Mouse (Mus musculus) neural tube, embryonic 11.5 days (tissue): ENCODE results near the gene Dnah2. TPM values are rescaled to one million over a fixed set of nuclear protein-coding genes. Genes with fewer than 3 reads are reported as not detected.

Source experiments
- ATAC-seq: fragments of 200-750 bp; cut with Nextera tagmentation; 2 replicates; pipeline ENCODE4 v1.8.0; 2017; ENCODE audit warnings: moderate number of reproducible peaks, mild to moderate bottlenecking, moderate TSS enrichment, moderate library complexity; ENCODE audit not compliant: insufficient read depth, low FRiP score, low TSS enrichment
- DNase-seq: peaks from one replicate; pipeline ENCODE4 v3.0.0-alpha.2; 2015; ENCODE audit warnings: low spot score
- H3K27ac ChIP-seq: fragments of 300-500 bp; sonication (generic); 2 replicates; pipeline ENCODE4 v1.5.1; 2014; ENCODE audit warnings: low read depth, mild to moderate bottlenecking, low read length
- H3K27me3 ChIP-seq: fragments of 300-500 bp; sonication (generic); 2 replicates; pipeline ENCODE4 v1.6.1; 2014; ENCODE audit warnings: mild to moderate bottlenecking, low read length, mixed read lengths; ENCODE audit not compliant: control insufficient read depth, insufficient read depth
- H3K36me3 ChIP-seq: fragments of 300-500 bp; sonication (generic); 2 replicates; pipeline ENCODE4 v1.6.1; 2014; ENCODE audit warnings: mild to moderate bottlenecking, low read length, moderate library complexity, mixed read lengths; ENCODE audit not compliant: control insufficient read depth, insufficient read depth
- H3K4me1 ChIP-seq: fragments of 300-500 bp; sonication (generic); 2 replicates; pipeline ENCODE4 v1.6.1; 2014; ENCODE audit warnings: low read length, mixed read lengths; ENCODE audit not compliant: control insufficient read depth, insufficient read depth
- H3K4me2 ChIP-seq: fragments of 300-500 bp; sonication (generic); 2 replicates; pipeline ENCODE4 v1.6.1; 2014; ENCODE audit warnings: low read depth, mild to moderate bottlenecking, moderate library complexity
- H3K4me3 ChIP-seq: fragments of 300-500 bp; sonication (generic); 2 replicates; pipeline ENCODE4 v1.5.1; 2014; ENCODE audit warnings: low read depth, low read length
- H3K9ac ChIP-seq: fragments of 300-500 bp; sonication (generic); 2 replicates; pipeline ENCODE4 v1.6.1; 2014; ENCODE audit warnings: mild to moderate bottlenecking, low read length
- H3K9me3 ChIP-seq: fragments of 300-500 bp; sonication (generic); 2 replicates; pipeline ENCODE4 v1.6.1; 2016; ENCODE audit warnings: low read length; ENCODE audit not compliant: control insufficient read depth
- WGBS: fragments of 180-500 bp; shearing (Covaris S2); extraction: QIAGEN DNeasy Blood & Tissue Kit; methylation state at CpG from one replicate; pipeline ENCODE4 v1.1.7; 2014; 5-methylcytosine and 5-hydroxymethylcytosine counted together
- polyA plus RNA-seq: library from polyadenylated mRNA; unstranded; fragments of >200 nt; fragmentation: Nextera tagmentation; extraction: Ambion mirVana; gene quantifications from 2 replicates; pipeline ENCODE4 v1.2.1, GENCODE M21; 2014

Dnah2 gene
- polyA plus RNA-seq, 1 experiment from 2014 or later: 0.92 TPM

GRCm38 (mm10) chr11:69457006-69457579 is 91.8 kb downstream of the Dnah2 start:
- Histone ChIP-seq H3K4me2 (no peak overlapping the region), H3K9ac (0 out of 2 replicates have a peak overlapping the region, but pooled peaks have one; percentile 22), H3K9me3 (no peaks in the 10 kb centered on the region), H3K4me3 (no peak overlapping the region), H3K36me3 (no peaks in the 10 kb centered on the region), H3K27ac (no peak overlapping the region), H3K27me3 (no peaks in the 10 kb centered on the region), H3K4me1 (peaks cover 7% of the 10 kb centered on the region; the same call in 1 of the 2 replicates)
- ATAC-seq (no peak), DNase-seq (peak; percentile 36)
- WGBS: 28% methylated on average over 6 of the region's 6 CpGs

- H3K4me3 ChIP-seq: no peak overlapping the region
Observed at GRCm38 (mm10) chr11:69452114-69452867, 96.6 kb downstream of the Dnah2 start.

GRCm38 (mm10) chr11:69447299-69447698 is 101.6 kb downstream of the Dnah2 start:
- Histone ChIP-seq H3K27ac (no peak overlapping the region), H3K36me3 (no peaks in the 10 kb centered on the region), H3K4me2 (no peak overlapping the region), H3K4me3 (no peak overlapping the region), H3K9ac (no peak overlapping the region), H3K9me3 (no peaks in the 10 kb centered on the region), H3K27me3 (no peaks in the 10 kb centered on the region), H3K4me1 (no peaks in the 10 kb centered on the region)
- DNase-seq (no peak), ATAC-seq (no peak)
- 80% methylated on average over 7 of the region's 7 CpGs for WGBS

More at GRCm38 (mm10) chr11:69452114-69452867, 96.6 kb downstream of the Dnah2 start:
- Histone ChIP-seq H3K27ac (no peak overlapping the region), H3K36me3 (no peaks in the 10 kb centered on the region), H3K4me1 (peaks cover 5% of the 10 kb centered on the region; the same call in 1 of the 2 replicates), H3K9ac (no peak overlapping the region), H3K9me3 (no peaks in the 10 kb centered on the region), H3K4me2 (no peak overlapping the region), H3K27me3 (no peaks in the 10 kb centered on the region)
- no peak for DNase-seq
- WGBS: 60% methylated on average over 23 of the region's 23 CpGs
- no peak for ATAC-seq

GRCm38 (mm10) chr11:69443328-69443727 is 105.6 kb downstream of the Dnah2 start:
- ATAC-seq: no peak
- no peaks in the 10 kb centered on the region for H3K9me3 ChIP-seq
- H3K4me2 ChIP-seq: no peak overlapping the region
- no peak overlapping the region for H3K4me3 ChIP-seq
- H3K4me1 ChIP-seq: no peaks in the 10 kb centered on the region
- 47% methylated on average over 5 of the region's 5 CpGs for WGBS
- H3K36me3 ChIP-seq: no peaks in the 10 kb centered on the region
- no peak overlapping the region for H3K27ac ChIP-seq
- H3K9ac ChIP-seq: no peak overlapping the region
- H3K27me3 ChIP-seq: no peaks in the 10 kb centered on the region
- no peak for DNase-seq

GRCm38 (mm10) chr11:69437291-69437690 is 111.6 kb downstream of the Dnah2 start:
- Histone ChIP-seq H3K4me2 (no peak overlapping the region), H3K27ac (no peak overlapping the region), H3K36me3 (no peaks in the 10 kb centered on the region), H3K9ac (no peak overlapping the region), H3K9me3 (no peaks in the 10 kb centered on the region), H3K4me1 (no peaks in the 10 kb centered on the region), H3K27me3 (no peaks in the 10 kb centered on the region), H3K4me3 (no peak overlapping the region)
- 62% methylated on average over 3 of the region's 3 CpGs for WGBS
- DNase-seq (no peak), ATAC-seq (no peak)

- H3K27me3 ChIP-seq: no peaks in the 10 kb centered on the region
- H3K9me3 ChIP-seq: no peaks in the 10 kb centered on the region
- no peak overlapping the region for H3K4me3 ChIP-seq
- WGBS: 67% methylated on average over 6 of the region's 6 CpGs
- H3K4me2 ChIP-seq: no peak overlapping the region
- DNase-seq (no peak), ATAC-seq (no peak)
- H3K36me3 ChIP-seq: no peaks in the 10 kb centered on the region
- no peaks in the 10 kb centered on the region for H3K4me1 ChIP-seq
- no peak overlapping the region for H3K9ac ChIP-seq
- H3K27ac ChIP-seq: no peak overlapping the region
Observed at GRCm38 (mm10) chr11:69433189-69433588, 115.7 kb downstream of the Dnah2 start.

- DNase-seq: no peak
- no peak overlapping the region for H3K4me2 ChIP-seq
- H3K27me3 ChIP-seq: no peaks in the 10 kb centered on the region
- no peak overlapping the region for H3K4me3 ChIP-seq
- WGBS: 77% methylated on average over 11 of the region's 11 CpGs
- H3K27ac ChIP-seq: no peak overlapping the region
- ATAC-seq: no peak
- no peaks in the 10 kb centered on the region for H3K36me3 ChIP-seq
- H3K9ac ChIP-seq: no peak overlapping the region
- H3K9me3 ChIP-seq: no peaks in the 10 kb centered on the region
- no peaks in the 10 kb centered on the region for H3K4me1 ChIP-seq
Observed at GRCm38 (mm10) chr11:69432640-69432982, 116.3 kb downstream of the Dnah2 start.

GRCm38 (mm10) chr11:69431829-69432639 is 116.9 kb downstream of the Dnah2 start:
- Histone ChIP-seq H3K27me3 (no peaks in the 10 kb centered on the region), H3K4me3 (no peak overlapping the region), H3K9ac (no peak overlapping the region), H3K9me3 (no peaks in the 10 kb centered on the region), H3K27ac (no peak overlapping the region), H3K4me1 (no peaks in the 10 kb centered on the region), H3K4me2 (no peak overlapping the region), H3K36me3 (no peaks in the 10 kb centered on the region)
- DNase-seq (peak; percentile 80), ATAC-seq (no peak)
- WGBS: 38% methylated on average over 11 of the region's 11 CpGs
